Mouse (Mus musculus): ENCODE measurements at regions not wholly inside any gene's neighbourhood (a gene's known extent, or its start where the extent isn't known, plus 50 kb on each side); places are given as distances from the start of the nearest gene placed in this dataset.

- DNase-seq (ENCODE audit: low spot score) (no peak), ATAC-seq (ENCODE audit: extremely low read depth, insufficient number of reproducible peaks, low FRiP score, poor library complexity, severe bottlenecking) (no peak)
- no peaks in the 10 kb centered on the region for H3K4me1 ChIP-seq (ENCODE audit: insufficient read depth, low read depth, low read length)
- no peak overlapping the region for H3K4me3 ChIP-seq (ENCODE audit: low read depth, low read length)
- no peak for TF ChIP-seq CTCF (IDR thresholded peaks at IDR 0.05; ENCODE audit: low read depth, low read length)
- TF ChIP-seq TAL1 (conservative IDR thresholded peaks at IDR 0.05; ENCODE audit: low read depth, low read length), result no peak
- TF ChIP-seq POLR2AphosphoS5 (IDR thresholded peaks at IDR 0.05; ENCODE audit: insufficient replicate concordance, low read depth, low read length), result no peak
- TF ChIP-seq GATA2 (IDR thresholded peaks at IDR 0.05; ENCODE audit: borderline replicate concordance, low read depth, low read length), result no peak
- TF ChIP-seq GATA1 (IDR thresholded peaks at IDR 0.05; ENCODE audit: borderline replicate concordance, low read length), result no peak
- no peaks in the 10 kb centered on the region for H3K27me3 ChIP-seq (ENCODE audit: insufficient read depth, low read length)
- H3K36me3 ChIP-seq (replicated peaks), result no peaks in the 10 kb centered on the region
- peaks cover 8% of the 10 kb centered on the region; the same call in 1 of the 2 replicates for H3K9me3 ChIP-seq (replicated peaks)
Observed at GRCm38 (mm10) chr2:139220757-139221400, 272.8 kb upstream of the Sptlc3 start.

- DNase-seq (ENCODE audit: low spot score) (no peak), ATAC-seq (ENCODE audit: extremely low read depth, insufficient number of reproducible peaks, low FRiP score, poor library complexity, severe bottlenecking) (no peak)
- Histone ChIP-seq H3K36me3 (replicated peaks) (no peaks in the 10 kb centered on the region), H3K9me3 (replicated peaks) (no peaks in the 10 kb centered on the region), H3K27me3 (ENCODE audit: insufficient read depth, low read length) (no peaks in the 10 kb centered on the region), H3K4me1 (ENCODE audit: insufficient read depth, low read depth, low read length) (no peaks in the 10 kb centered on the region), H3K4me3 (ENCODE audit: low read depth, low read length) (no peak overlapping the region)
- TF ChIP-seq CTCF (IDR thresholded peaks at IDR 0.05; ENCODE audit: low read depth, low read length), result no peak
- no peak for TF ChIP-seq GATA2 (IDR thresholded peaks at IDR 0.05; ENCODE audit: borderline replicate concordance, low read depth, low read length)
- TF ChIP-seq POLR2AphosphoS5 (IDR thresholded peaks at IDR 0.05; ENCODE audit: insufficient replicate concordance, low read depth, low read length), result no peak
- TF ChIP-seq TAL1 (conservative IDR thresholded peaks at IDR 0.05; ENCODE audit: low read depth, low read length), result no peak
- TF ChIP-seq GATA1 (IDR thresholded peaks at IDR 0.05; ENCODE audit: borderline replicate concordance, low read length), result no peak
Observed at GRCm38 (mm10) chr2:139230453-139230852, 263.3 kb upstream of the Sptlc3 start.

- H3K4me1 ChIP-seq (ENCODE audit: insufficient read depth, low read depth, low read length), result no peaks in the 10 kb centered on the region
- no peaks in the 10 kb centered on the region for H3K36me3 ChIP-seq (replicated peaks)
- ATAC-seq (ENCODE audit: extremely low read depth, insufficient number of reproducible peaks, low FRiP score, poor library complexity, severe bottlenecking) (no peak), DNase-seq (ENCODE audit: low spot score) (no peak)
- no peak overlapping the region for H3K4me3 ChIP-seq (ENCODE audit: low read depth, low read length)
- 0 out of 2 replicates have a peak, but pooled peaks cover 6% of the 10 kb centered on the region for H3K9me3 ChIP-seq (replicated peaks)
- H3K27me3 ChIP-seq (ENCODE audit: insufficient read depth, low read length), result no peaks in the 10 kb centered on the region
- TF ChIP-seq POLR2AphosphoS5 (IDR thresholded peaks at IDR 0.05; ENCODE audit: insufficient replicate concordance, low read depth, low read length), result no peak
Observed at GRCm38 (mm10) chr2:139250138-139250537, 243.6 kb upstream of the Sptlc3 start.

- no peaks in the 10 kb centered on the region for H3K9me3 ChIP-seq (replicated peaks)
- H3K4me1 ChIP-seq (ENCODE audit: insufficient read depth, low read depth, low read length), result no peaks in the 10 kb centered on the region
- no peak overlapping the region for H3K4me3 ChIP-seq (ENCODE audit: low read depth, low read length)
- ATAC-seq (ENCODE audit: extremely low read depth, insufficient number of reproducible peaks, low FRiP score, poor library complexity, severe bottlenecking), result no peak
- TF ChIP-seq TAL1 (conservative IDR thresholded peaks at IDR 0.05; ENCODE audit: low read depth, low read length) (no peak), GATA2 (IDR thresholded peaks at IDR 0.05; ENCODE audit: borderline replicate concordance, low read depth, low read length) (no peak)
- DNase-seq (ENCODE audit: low spot score), result no peak
- H3K27me3 ChIP-seq (ENCODE audit: insufficient read depth, low read length), result no peaks in the 10 kb centered on the region
- H3K36me3 ChIP-seq (replicated peaks), result no peaks in the 10 kb centered on the region
Observed at GRCm38 (mm10) chr2:139267119-139267518, 226.6 kb upstream of the Sptlc3 start.

- Histone ChIP-seq H3K27me3 (ENCODE audit: insufficient read depth, low read length) (no peaks in the 10 kb centered on the region), H3K9me3 (replicated peaks) (peaks cover 13% of the 10 kb centered on the region), H3K4me1 (ENCODE audit: insufficient read depth, low read depth, low read length) (no peaks in the 10 kb centered on the region), H3K36me3 (replicated peaks) (no peaks in the 10 kb centered on the region), H3K4me3 (ENCODE audit: low read depth, low read length) (no peak overlapping the region)
- ATAC-seq (ENCODE audit: extremely low read depth, insufficient number of reproducible peaks, low FRiP score, poor library complexity, severe bottlenecking) (no peak), DNase-seq (ENCODE audit: low spot score) (no peak)
- TF ChIP-seq CTCF (IDR thresholded peaks at IDR 0.05; ENCODE audit: low read depth, low read length), result no peak
- no peak for TF ChIP-seq TAL1 (conservative IDR thresholded peaks at IDR 0.05; ENCODE audit: low read depth, low read length)
- no peak for TF ChIP-seq GATA2 (IDR thresholded peaks at IDR 0.05; ENCODE audit: borderline replicate concordance, low read depth, low read length)
- no peak for TF ChIP-seq POLR2AphosphoS5 (IDR thresholded peaks at IDR 0.05; ENCODE audit: insufficient replicate concordance, low read depth, low read length)
- no peak for TF ChIP-seq GATA1 (IDR thresholded peaks at IDR 0.05; ENCODE audit: borderline replicate concordance, low read length)
Observed at GRCm38 (mm10) chr2:139276581-139276980, 217.1 kb upstream of the Sptlc3 start.

- no peaks in the 10 kb centered on the region for H3K4me1 ChIP-seq (ENCODE audit: insufficient read depth, low read depth, low read length)
- ATAC-seq (ENCODE audit: extremely low read depth, insufficient number of reproducible peaks, low FRiP score, poor library complexity, severe bottlenecking) (no peak), DNase-seq (ENCODE audit: low spot score) (no peak)
- no peaks in the 10 kb centered on the region for H3K36me3 ChIP-seq (replicated peaks)
- peaks cover 13% of the 10 kb centered on the region for H3K9me3 ChIP-seq (replicated peaks)
- H3K27me3 ChIP-seq (ENCODE audit: insufficient read depth, low read length), result no peaks in the 10 kb centered on the region
- TF ChIP-seq GATA2 (IDR thresholded peaks at IDR 0.05; ENCODE audit: borderline replicate concordance, low read depth, low read length) (no peak), CTCF (IDR thresholded peaks at IDR 0.05; ENCODE audit: low read depth, low read length) (no peak)
- no peak overlapping the region for H3K4me3 ChIP-seq (ENCODE audit: low read depth, low read length)
Observed at GRCm38 (mm10) chr2:139277571-139277970, 216.1 kb upstream of the Sptlc3 start.

- peaks cover 13% of the 10 kb centered on the region for H3K9me3 ChIP-seq (replicated peaks)
- H3K27me3 ChIP-seq (ENCODE audit: insufficient read depth, low read length), result no peaks in the 10 kb centered on the region
- H3K36me3 ChIP-seq (replicated peaks), result no peaks in the 10 kb centered on the region
- H3K4me3 ChIP-seq (ENCODE audit: low read depth, low read length), result no peak overlapping the region
- DNase-seq (ENCODE audit: low spot score), result no peak
- no peaks in the 10 kb centered on the region for H3K4me1 ChIP-seq (ENCODE audit: insufficient read depth, low read depth, low read length)
- no peak for ATAC-seq (ENCODE audit: extremely low read depth, insufficient number of reproducible peaks, low FRiP score, poor library complexity, severe bottlenecking)
- TF ChIP-seq TAL1 (conservative IDR thresholded peaks at IDR 0.05; ENCODE audit: low read depth, low read length), result no peak
- TF ChIP-seq GATA2 (IDR thresholded peaks at IDR 0.05; ENCODE audit: borderline replicate concordance, low read depth, low read length), result no peak
- no peak for TF ChIP-seq CTCF (IDR thresholded peaks at IDR 0.05; ENCODE audit: low read depth, low read length)
- no peak for TF ChIP-seq GATA1 (IDR thresholded peaks at IDR 0.05; ENCODE audit: borderline replicate concordance, low read length)
- TF ChIP-seq POLR2AphosphoS5 (IDR thresholded peaks at IDR 0.05; ENCODE audit: insufficient replicate concordance, low read depth, low read length), result no peak
Observed at GRCm38 (mm10) chr2:139281056-139281455, 212.7 kb upstream of the Sptlc3 start.

Data from G1E (cell line).